Mouse (Mus musculus) embryonic facial prominence, embryonic 11.5 days (tissue): Measurements from ENCODE around the gene Grrp1. TPM values are rescaled to one million over a fixed set of nuclear protein-coding genes. Genes with fewer than 3 reads are reported as not detected.

ENCODE experiments used
- ATAC-seq: fragments of 200-750 bp; cut with Nextera tagmentation; replicated peaks from 2 replicates; pipeline ENCODE4 v1.8.0; 2017; ENCODE audit warnings: low read depth; ENCODE audit not compliant: insufficient number of reproducible peaks, low FRiP score, low TSS enrichment
- DNase-seq: peaks from one replicate; pipeline ENCODE4 v3.0.0-alpha.2; 2015; ENCODE audit warnings: low spot score
- H3K27ac ChIP-seq: fragments of 300-500 bp; sonication (generic); replicated peaks from 2 replicates; pipeline ENCODE4 v1.5.1; 2014; ENCODE audit warnings: mild to moderate bottlenecking, low read depth, low read length, control low read depth
- H3K27me3 ChIP-seq: fragments of 300-500 bp; sonication (generic); 2 replicates; pipeline ENCODE4 v1.6.1; 2014; ENCODE audit warnings: mild to moderate bottlenecking, low read length, moderate library complexity, mixed read lengths; ENCODE audit not compliant: control insufficient read depth, insufficient read depth
- H3K36me3 ChIP-seq: fragments of 300-500 bp; sonication (generic); replicated peaks from 2 replicates; pipeline ENCODE4 v1.6.1; 2014; ENCODE audit warnings: low read depth, mild to moderate bottlenecking, low read length, moderate library complexity, mixed read lengths; ENCODE audit not compliant: control insufficient read depth, insufficient read depth
- H3K4me1 ChIP-seq: fragments of 300-500 bp; sonication (generic); 2 replicates; pipeline ENCODE4 v1.6.1; 2014; ENCODE audit warnings: low read length, mixed read lengths; ENCODE audit not compliant: control insufficient read depth, insufficient read depth
- H3K4me2 ChIP-seq: fragments of 300-500 bp; sonication (generic); 2 replicates; pipeline ENCODE4 v1.6.1; 2014; ENCODE audit warnings: low read depth, mild to moderate bottlenecking, control low read depth, low read length, moderate library complexity
- H3K4me3 ChIP-seq: fragments of 300-500 bp; sonication (generic); 2 replicates; pipeline ENCODE4 v1.5.1; 2014; ENCODE audit warnings: low read depth, low read length, control low read depth
- H3K9ac ChIP-seq: fragments of 300-500 bp; sonication (generic); replicated peaks from 2 replicates; pipeline ENCODE4 v1.6.1; 2014; ENCODE audit warnings: mild to moderate bottlenecking, control low read depth, low read length
- H3K9me3 ChIP-seq: fragments of 300-500 bp; sonication (generic); replicated peaks from 2 replicates; pipeline ENCODE4 v1.6.1; 2016; ENCODE audit warnings: mild to moderate bottlenecking, low read length, inconsistent platforms, mixed read lengths; ENCODE audit not compliant: control insufficient read depth
- WGBS: fragments of 180-500 bp; shearing (Covaris S2); extraction: QIAGEN DNeasy Blood & Tissue Kit; methylation state at CpG from one replicate; pipeline ENCODE4 v1.1.7; 2014; 5-methylcytosine and 5-hydroxymethylcytosine counted together
- polyA plus RNA-seq: library from polyadenylated mRNA; unstranded; fragments of >200 nt; fragmentation: Nextera tagmentation; extraction: Ambion mirVana; gene quantifications from 2 replicates; pipeline ENCODE4 v1.2.1, GENCODE M21; 2014

The Grrp1 gene
- polyA plus RNA-seq, 1 experiment from 2014 or later, result 5.7 TPM

GRCm38 (mm10) chr4:134293692-134294163 lies 39.8 kb upstream of the Grrp1 start:
- 73% methylated on average over 9 of the region's 9 CpGs for WGBS
- H3K9me3 ChIP-seq, result no peaks in the 10 kb centered on the region

GRCm38 (mm10) chr4:134293061-134293691 lies 39.3 kb upstream of the Grrp1 start:
- Histone ChIP-seq H3K4me2 (no peak overlapping the region), H3K9ac (no peak overlapping the region), H3K9me3 (no peaks in the 10 kb centered on the region), H3K27ac (no peak overlapping the region), H3K27me3 (no peaks in the 10 kb centered on the region), H3K4me3 (no peak overlapping the region), H3K36me3 (no peaks in the 10 kb centered on the region), H3K4me1 (no peaks in the 10 kb centered on the region)
- WGBS, result 71% methylated on average over 18 of the region's 18 CpGs
- DNase-seq (no peak), ATAC-seq (no peak)

More at GRCm38 (mm10) chr4:134293692-134294163, 39.8 kb upstream of the Grrp1 start:
- DNase-seq, result no peak
- H3K27me3 ChIP-seq, result no peaks in the 10 kb centered on the region
- no peak for ATAC-seq
- no peak overlapping the region for H3K27ac ChIP-seq
- H3K4me2 ChIP-seq, result no peak overlapping the region
- H3K4me1 ChIP-seq, result no peaks in the 10 kb centered on the region
- no peak overlapping the region for H3K9ac ChIP-seq
- H3K36me3 ChIP-seq, result no peaks in the 10 kb centered on the region
- H3K4me3 ChIP-seq, result no peak overlapping the region

- Histone ChIP-seq H3K9ac (no peak overlapping the region), H3K4me2 (no peak overlapping the region), H3K27me3 (no peaks in the 10 kb centered on the region), H3K4me3 (no peak overlapping the region), H3K27ac (no peak overlapping the region), H3K9me3 (no peaks in the 10 kb centered on the region), H3K4me1 (no peaks in the 10 kb centered on the region), H3K36me3 (no peaks in the 10 kb centered on the region)
- WGBS, result 20% methylated on average over 7 of the region's 7 CpGs
- ATAC-seq, result no peak
- peak; percentile 89 for DNase-seq
Observed at GRCm38 (mm10) chr4:134292067-134292466, 38.2 kb upstream of the Grrp1 start.

GRCm38 (mm10) chr4:134288397-134289256 lies 34.7 kb upstream of the Grrp1 start:
- Histone ChIP-seq H3K4me1 (0 out of 2 replicates have a peak, but pooled peaks cover 2% of the 10 kb centered on the region), H3K9me3 (no peaks in the 10 kb centered on the region), H3K27ac (peak overlapping the region; percentile 100; the same call in 1 of the 2 replicates), H3K4me2 (peak overlapping the region; percentile 72), H3K9ac (peak overlapping the region; percentile 99), H3K4me3 (peak overlapping the region; percentile 98), H3K36me3 (peaks cover 3% of the 10 kb centered on the region; the same call in 1 of the 2 replicates), H3K27me3 (no peaks in the 10 kb centered on the region)
- DNase-seq (no peak), ATAC-seq (no peak)
- 42% methylated on average over 11 of the region's 11 CpGs for whole genome bisulfite sequencing

GRCm38 (mm10) chr4:134287575-134288025 lies 33.7 kb upstream of the Grrp1 start, which contains the start of gene Pdik1l:
Pdik1l (minus strand) TSS chr4:134287895.
- Histone ChIP-seq H3K9ac (peak within 1 kb of the TSS; percentile 99), H3K4me3 (peak within 1 kb of the TSS; percentile 98), H3K4me1 (0 out of 2 replicates have a peak, but pooled peaks cover 2% of the 10 kb centered on the region), H3K27ac (peak within 1 kb of the TSS; percentile 100), H3K36me3 (peaks cover 4% of the 10 kb centered on the region; the same call in 1 of the 2 replicates), H3K27me3 (no peaks in the 10 kb centered on the region), H3K9me3 (no peaks in the 10 kb centered on the region), H3K4me2 (peak within 1 kb of the TSS; percentile 92)
- ATAC-seq (peak; percentile 54), DNase-seq (peak; percentile 88)
- under 1% methylated on average over 43 of the region's 43 CpGs for WGBS

GRCm38 (mm10) chr4:134287168-134287564 lies 33.3 kb upstream of the Grrp1 start:
- H3K4me1 ChIP-seq, result 0 out of 2 replicates have a peak, but pooled peaks cover 2% of the 10 kb centered on the region
- H3K27me3 ChIP-seq, result no peaks in the 10 kb centered on the region
- no peaks in the 10 kb centered on the region for H3K9me3 ChIP-seq
- peak overlapping the region; percentile 99 for H3K9ac ChIP-seq
- peaks cover 4% of the 10 kb centered on the region; the same call in 1 of the 2 replicates for H3K36me3 ChIP-seq
- under 1% methylated on average over 53 of the region's 59 CpGs for WGBS
- peak overlapping the region; percentile 98 for H3K4me3 ChIP-seq
- ATAC-seq (peak; percentile 93), DNase-seq (peak; percentile 95)
- H3K4me2 ChIP-seq, result peak overlapping the region; percentile 72
- H3K27ac ChIP-seq, result peak overlapping the region; percentile 100

- DNase-seq (no peak), ATAC-seq (peak; percentile 63)
- Histone ChIP-seq H3K9me3 (no peaks in the 10 kb centered on the region), H3K4me2 (peak overlapping the region; percentile 92), H3K4me1 (0 out of 2 replicates have a peak, but pooled peaks cover 2% of the 10 kb centered on the region), H3K36me3 (peaks cover 6% of the 10 kb centered on the region; the same call in 1 of the 2 replicates), H3K27ac (peak overlapping the region; percentile 100), H3K27me3 (no peaks in the 10 kb centered on the region), H3K4me3 (peak overlapping the region; percentile 98), H3K9ac (peak overlapping the region; percentile 99)
- WGBS, result 3% methylated on average over 59 of the region's 59 CpGs
Observed at GRCm38 (mm10) chr4:134286226-134287167, 32.6 kb upstream of the Grrp1 start.
